Mouse (Mus musculus): ENCODE data around the gene Vkorc1l1. TPM values are rescaled to one million over a fixed set of nuclear protein-coding genes. Genes with fewer than 3 reads are reported as not detected.

The Vkorc1l1 gene
- total RNA-seq, 4 experiments from 2014 or later, result 45.5 to 56.9 (median 50.1) TPM

GRCm38 (mm10) chr5:130001356-130001987 is 59.7 kb downstream of the Vkorc1l1 start:
- DNase-seq (ENCODE audit: low spot score in 2 of 2), result no peak

GRCm38 (mm10) chr5:130002301-130003146 is 60.8 kb downstream of the Vkorc1l1 start, which contains the start of gene Gusb:
Gusb (minus strand) TSS chr5:130003049.
- peak; percentile 64 to 65 for DNase-seq (ENCODE audit: low spot score in 2 of 2)

GRCm38 (mm10) chr5:130003229-130003628 is 61.5 kb downstream of the Vkorc1l1 start:
- no peak for DNase-seq (ENCODE audit: low spot score in 2 of 2)

GRCm38 (mm10) chr5:130007344-130007743 is 65.6 kb downstream of the Vkorc1l1 start:
- no peak for DNase-seq (ENCODE audit: low spot score in 2 of 2)

GRCm38 (mm10) chr5:130008034-130008590 is 66.3 kb downstream of the Vkorc1l1 start:
- DNase-seq (ENCODE audit: low spot score in 2 of 2), result no peak

- DNase-seq (ENCODE audit: low spot score in 2 of 2), result no peak
These were observed 68.0 kb downstream of the Vkorc1l1 start for GRCm38 (mm10) chr5:130009784-130010183.

GRCm38 (mm10) chr5:130010961-130011360 is 69.2 kb downstream of the Vkorc1l1 start:
- DNase-seq (ENCODE audit: low spot score in 2 of 2), result no peak

- no peak for DNase-seq (ENCODE audit: low spot score in 2 of 2)
These were observed 73.3 kb downstream of the Vkorc1l1 start for GRCm38 (mm10) chr5:130015104-130015503.

GRCm38 (mm10) chr5:130019461-130019860 is 77.7 kb downstream of the Vkorc1l1 start:
- no peak for DNase-seq (ENCODE audit: low spot score in 2 of 2)

- no peak for DNase-seq (ENCODE audit: low spot score in 2 of 2)
These were observed 79.7 kb downstream of the Vkorc1l1 start for GRCm38 (mm10) chr5:130021361-130021966.

- DNase-seq (ENCODE audit: low spot score in 2 of 2), result no peak
These were observed 80.6 kb downstream of the Vkorc1l1 start for GRCm38 (mm10) chr5:130022366-130022765.

GRCm38 (mm10) chr5:130023067-130023766 is 81.4 kb downstream of the Vkorc1l1 start:
- DNase-seq (ENCODE audit: low spot score in 2 of 2), result no peak

- peak; percentile 54 to 67 for DNase-seq (ENCODE audit: low spot score in 2 of 2)
These were observed 82.2 kb downstream of the Vkorc1l1 start for GRCm38 (mm10) chr5:130023767-130024539.

- no peak for DNase-seq (ENCODE audit: low spot score in 2 of 2)
These were observed 85.4 kb downstream of the Vkorc1l1 start for GRCm38 (mm10) chr5:130027134-130027533.

- no peak for DNase-seq (ENCODE audit: low spot score in 2 of 2)
These were observed 85.9 kb downstream of the Vkorc1l1 start for GRCm38 (mm10) chr5:130027696-130028095.

- DNase-seq (ENCODE audit: low spot score in 2 of 2), result peak; percentile 75 to 81
These were observed 87.5 kb downstream of the Vkorc1l1 start, which contains the start of the genes Asl and Crcp for GRCm38 (mm10) chr5:130029142-130029897. Asl (minus strand) TSS chr5:130029247. Crcp (plus strand) TSS chr5:130029290.

- no peak for DNase-seq (ENCODE audit: low spot score in 2 of 2)
These were observed 89.9 kb downstream of the Vkorc1l1 start for GRCm38 (mm10) chr5:130031410-130032390.

- DNase-seq (ENCODE audit: low spot score in 2 of 2), result no peak
These were observed 92.1 kb downstream of the Vkorc1l1 start for GRCm38 (mm10) chr5:130033869-130034268.
